ENCODE assay signal across 16 mouse cellular contexts in genomic region chr17:8155010-8155409, GRCm38 (mm10). TPM values are rescaled to one million over a fixed set of nuclear protein-coding genes. Genes with fewer than 3 reads are reported as not detected.
"Had no signal": no experiment of that assay in that cellular context is flagged by ENCODE, and none has a peak within 500 bp of the region (broad histone marks: within the 10 kb centered on the region; RNA-seq: fewer than 3 reads in every experiment).

No protein-coding gene starts in this region.

RNA-seq across cellular contexts. Expression of gene Gm49673, which starts 7.4 kb away (rescaled TPM):
- total RNA-seq: granulocyte monocyte progenitor cell, adult 5-6 weeks; heart, adult 18-20 months; heart, adult 8-10 months; heart, postnatal 10 days; heart, postnatal 25 days; left cerebral cortex, postnatal 4 days had no signal
- polyA plus RNA-seq: heart, embryonic 12.5 days; heart, embryonic 14.5 days; heart, embryonic 16.5 days; hindbrain, embryonic 10.5 days; hindbrain, embryonic 12.5 days; intestine, postnatal 0 days; large intestine, adult 2 months; limb, embryonic 15.5 days; liver, embryonic 13.5 days; liver, embryonic 15.5 days had no signal
